Mouse (Mus musculus) heart, adult 2 months (tissue): ENCODE results near the gene Fam102b.

Source experiments
- CTCF ChIP-seq: fragments of 200-600 bp; IDR thresholded peaks from 2 replicates; pipeline ENCODE4 v1.8.1; 2022; ENCODE audit warnings: antibody characterized with exemption, mild to moderate bottlenecking, moderate library complexity
- EP300 ChIP-seq: fragments of 200-500 bp; IDR thresholded peaks from 2 replicates; pipeline ENCODE4 v1.6.1; 2011; ENCODE audit warnings: low read depth, low read length, control low read depth; ENCODE audit not compliant: insufficient read depth
- POLR2A ChIP-seq: fragments of 200-500 bp; IDR thresholded peaks from 2 replicates; pipeline ENCODE4 v1.6.1; 2011; ENCODE audit warnings: mild to moderate bottlenecking, low read depth, low read length, control low read depth; ENCODE audit not compliant: insufficient read depth

DNA sequence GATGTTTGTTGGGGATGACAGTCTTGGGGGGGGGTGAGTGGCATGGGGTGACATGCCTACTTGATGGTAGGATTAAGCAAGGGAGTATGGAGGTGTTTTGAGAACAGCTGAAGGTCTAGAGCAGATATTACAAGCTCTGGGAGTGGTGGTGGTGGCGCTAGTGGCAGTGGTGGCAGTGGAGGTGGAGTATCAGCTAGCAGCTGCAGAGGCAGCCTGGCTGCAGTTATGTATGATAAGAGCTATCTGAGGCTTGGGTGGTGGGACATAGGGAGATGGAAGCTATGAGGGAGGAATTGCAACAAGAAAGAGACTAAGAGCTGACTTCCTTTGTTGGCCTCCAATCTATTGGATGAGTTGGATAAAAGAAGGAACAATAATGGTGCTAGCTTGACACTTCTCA, 105.6 kb downstream of the Fam102b start:
- TF ChIP-seq CTCF = no peak
- TF ChIP-seq POLR2A = no peak
- TF ChIP-seq EP300 = no peak
